In the genomic region with DNA sequence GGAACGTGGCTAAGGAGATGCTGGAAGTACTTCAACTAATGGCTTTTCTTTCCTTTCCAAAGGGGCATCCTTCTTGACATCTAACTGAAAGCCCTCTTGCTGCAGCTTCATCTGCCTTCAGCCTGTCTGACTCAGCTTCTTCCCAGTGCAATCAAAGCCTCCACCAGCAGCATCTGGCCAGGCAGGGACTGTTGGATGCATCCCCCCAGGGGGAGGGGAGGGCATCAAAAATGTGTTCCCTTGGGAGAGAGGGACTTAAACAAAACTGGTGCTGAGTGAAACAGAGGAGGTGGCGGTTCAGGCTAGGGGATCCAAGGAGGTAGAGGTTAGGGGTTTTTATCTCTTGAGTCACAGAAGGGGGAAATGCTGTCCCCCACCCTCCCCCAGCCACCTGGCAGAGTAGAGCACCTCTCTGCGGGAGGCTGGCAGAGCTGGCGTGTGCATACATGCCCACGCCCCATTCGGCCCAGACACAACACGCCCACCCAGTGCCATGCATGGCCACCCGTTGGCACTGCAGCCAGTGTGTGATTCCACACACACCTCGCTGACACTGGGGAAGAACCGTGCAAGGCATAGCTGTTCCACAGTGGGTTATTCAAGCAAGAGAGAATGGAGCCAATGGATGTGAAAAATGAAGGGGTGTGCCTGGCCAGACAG, we compare ENCODE assay signal across 10 mouse cellular contexts. TPM values are rescaled to one million over a fixed set of nuclear protein-coding genes. Genes with fewer than 3 reads are reported as not detected.
DNase-seq lines count a peak whose midpoint lies in the region; ATAC-seq and TF ChIP-seq lines count a peak whose summit lies in the region.
"Had no signal": no experiment of that assay in that cellular context is flagged by ENCODE, and none has a peak within 500 bp of the region (broad histone marks: within the 10 kb centered on the region; RNA-seq: fewer than 3 reads in every experiment).

No protein-coding gene starts in this region.

- H3K27me3 ChIP-seq in heart, embryonic 13.5 days (replicated peaks) = peaks cover 37% of the 10 kb centered on the region
- no peaks in the 10 kb centered on the region for H3K27me3 ChIP-seq in heart, adult 2 months (ENCODE audit: control insufficient read depth, insufficient read depth, low read length)
- no peaks in the 10 kb centered on the region for H3K27me3 ChIP-seq in lung, postnatal 0 days (replicated peaks; ENCODE audit: insufficient read depth, low read length)

- no peak for TF ChIP-seq POLR2A in heart, adult 2 months (IDR thresholded peaks at IDR 0.05; ENCODE audit: insufficient read depth, low read depth, low read length)

- H3K4me3 ChIP-seq in heart, embryonic 13.5 days = no peak overlapping the region
- no peak overlapping the region for H3K4me3 ChIP-seq in heart, adult 2 months
- H3K4me3 ChIP-seq in lung, postnatal 0 days (ENCODE audit: low read depth, low read length) = no peak overlapping the region

- no peak for TF ChIP-seq CTCF in heart, adult 2 months (IDR thresholded peaks at IDR 0.05)
- TF ChIP-seq CTCF in lung, postnatal 0 days (IDR thresholded peaks at IDR 0.05) = no peak

- intact Hi-C loops in heart, adult 2 months (cut with DNase I) = no loop called here

- no peak for DNase-seq in heart, adult 2 months
- DNase-seq in thymus, postnatal 14 days = peak; percentile 12
- DNase-seq in thymus, postnatal 25 days = no peak
- DNase-seq in liver = peak; percentile 52
- no peak for DNase-seq in lung, postnatal 0 days (ENCODE audit: low spot score)
- DNase-seq in lung, postnatal 4 days = no peak
- DNase-seq: heart, postnatal 14 days; lung, postnatal 10 days had no signal

- no peak for TF ChIP-seq EP300 in heart, adult 2 months (IDR thresholded peaks at IDR 0.05; ENCODE audit: insufficient read depth, low read depth, low read length)
- no peak for TF ChIP-seq EP300 in lung, postnatal 0 days (IDR thresholded peaks at IDR 0.05)

- H3K36me3 ChIP-seq in heart, embryonic 13.5 days = peaks cover 4% of the 10 kb centered on the region; the same call in 1 of the 2 replicates
- no peaks in the 10 kb centered on the region for H3K36me3 ChIP-seq in heart, adult 2 months (ENCODE audit: control insufficient read depth, insufficient read depth, low read length)
- no peaks in the 10 kb centered on the region for H3K36me3 ChIP-seq in lung, postnatal 0 days (ENCODE audit: insufficient read depth, low read length)

- ATAC-seq in heart, embryonic 13.5 days (ENCODE audit: extremely low read depth, insufficient number of reproducible peaks, low FRiP score, low TSS enrichment) = no peak
- no peak for ATAC-seq in lung, postnatal 0 days

- H3K4me2 ChIP-seq in heart, embryonic 13.5 days = peak overlapping the region; percentile 27; the same call in 1 of the 2 replicates
- no peak overlapping the region for H3K4me2 ChIP-seq in lung, postnatal 0 days (replicated peaks; ENCODE audit: low read depth, low read length)

- no peak overlapping the region for H3K27ac ChIP-seq in heart, embryonic 13.5 days (replicated peaks)
- no peak overlapping the region for H3K27ac ChIP-seq in heart, adult 2 months
- H3K27ac ChIP-seq in lung, postnatal 0 days (ENCODE audit: low read length) = no peak overlapping the region

- H3K79me2 ChIP-seq in heart, adult 2 months (replicated peaks; ENCODE audit: control insufficient read depth, insufficient read depth, low read length) = no peaks in the 10 kb centered on the region

- WGBS in heart, embryonic 13.5 days = 71% methylated on average over 10 of the region's 10 CpGs
- 76% methylated on average over 10 of the region's 10 CpGs for WGBS in heart, adult 2 months
- 74% methylated on average over 10 of the region's 10 CpGs for WGBS in lung, postnatal 0 days

- H3K4me1 ChIP-seq in heart, embryonic 13.5 days = peaks cover 45% of the 10 kb centered on the region
- peaks cover 4% of the 10 kb centered on the region; the same call in 1 of the 2 replicates for H3K4me1 ChIP-seq in heart, adult 2 months (ENCODE audit: control insufficient read depth, insufficient read depth, low read length)
- peaks cover 7% of the 10 kb centered on the region for H3K4me1 ChIP-seq in lung, postnatal 0 days (ENCODE audit: insufficient read depth, low read depth, low read length)

- no peaks in the 10 kb centered on the region for H3K9me3 ChIP-seq in heart, embryonic 13.5 days
- no peaks in the 10 kb centered on the region for H3K9me3 ChIP-seq in lung, postnatal 0 days (ENCODE audit: low read length)

- no peak overlapping the region for H3K9ac ChIP-seq in heart, embryonic 13.5 days
- no peak overlapping the region for H3K9ac ChIP-seq in heart, adult 2 months (ENCODE audit: low read depth, low read length)
- no peak overlapping the region for H3K9ac ChIP-seq in lung, postnatal 0 days (replicated peaks; ENCODE audit: low read depth)

RNA-seq across cellular contexts. Expression of gene Cacna1g, which starts 18.7 kb away (rescaled TPM):
- 3.4 and 5.8 TPM in 2 replicates for polyA plus RNA-seq in heart, embryonic 13.5 days (2015; fragmentation: Nextera tagmentation; extraction: Ambion mirVana)
- 10 to 100 TPM; 12.2 to 12.9 TPM for total RNA-seq in heart, adult 2 months (2021)
- 63.3 and 64.4 TPM in 2 replicates for polyA plus RNA-seq in heart, adult 2 months (2012; rRNA removed)
- 1.4 and 3.1 TPM in 2 replicates for polyA plus RNA-seq in lung, postnatal 0 days (2015; fragmentation: Nextera tagmentation; extraction: Ambion mirVana)

RNA-seq across cellular contexts. Expression of gene Spata20, which starts 30.7 kb away (rescaled TPM):
- polyA plus RNA-seq in heart, embryonic 13.5 days (2015; fragmentation: Nextera tagmentation; extraction: Ambion mirVana) = 0.45 and 0.47 TPM in 2 replicates
- total RNA-seq in heart, adult 2 months (2021) = under 1 TPM; 0.23 to 0.52 TPM
- polyA plus RNA-seq in heart, adult 2 months (2012; rRNA removed) = 1.3 and 1.5 TPM in 2 replicates
- 0.14 TPM in 1 of 2 replicates, not detected in the other for polyA plus RNA-seq in lung, postnatal 0 days (2015; fragmentation: Nextera tagmentation; extraction: Ambion mirVana)
- total RNA-seq: gastrocnemius, adult 8-10 months had no signal

RNA-seq across cellular contexts. Expression of gene Epn3, which starts 44.5 kb away (rescaled TPM):
- polyA plus RNA-seq in heart, embryonic 13.5 days (2015; fragmentation: Nextera tagmentation; extraction: Ambion mirVana) = 11.8 and 12.5 TPM in 2 replicates
- 10 to 100 TPM; 28.4 to 31.9 TPM for total RNA-seq in heart, adult 2 months (2021)
- polyA plus RNA-seq in heart, adult 2 months (2012; rRNA removed) = 12.6 and 25.7 TPM in 2 replicates
- 33.2 and 34.5 TPM in 2 replicates for polyA plus RNA-seq in lung, postnatal 0 days (2015; fragmentation: Nextera tagmentation; extraction: Ambion mirVana)

Comparison
In these comparisons a context has a peak if more than half of its experiments do, and no peak if none do; other contexts are left out.
1. DNase-seq: peak in thymus, postnatal 14 days (single experiment) and liver (single experiment); none in heart, adult 2 months (0 of 2), thymus, postnatal 25 days (single experiment), lung, postnatal 0 days (single experiment) and lung, postnatal 4 days (0 of 2).